Mouse (Mus musculus) left cerebral cortex, adult 9 months (tissue): Measurements from ENCODE around the gene Olfr544.
A peak's percentile ranks its signal among the peaks of the same experiment; 100 is the strongest.
"Not testable (repeated sequence)": the region's sequence is repeated elsewhere in the genome, so short reads cannot be mapped to it uniquely, and the experiment has no call there.

Experiments used
- DNase-seq, 2 experiments: peaks; one replicate each; pipeline ENCODE4 v3.0.0; 2022; ENCODE audit warnings: low spot score in 2 of 2

Gene Olfr544

DNA sequence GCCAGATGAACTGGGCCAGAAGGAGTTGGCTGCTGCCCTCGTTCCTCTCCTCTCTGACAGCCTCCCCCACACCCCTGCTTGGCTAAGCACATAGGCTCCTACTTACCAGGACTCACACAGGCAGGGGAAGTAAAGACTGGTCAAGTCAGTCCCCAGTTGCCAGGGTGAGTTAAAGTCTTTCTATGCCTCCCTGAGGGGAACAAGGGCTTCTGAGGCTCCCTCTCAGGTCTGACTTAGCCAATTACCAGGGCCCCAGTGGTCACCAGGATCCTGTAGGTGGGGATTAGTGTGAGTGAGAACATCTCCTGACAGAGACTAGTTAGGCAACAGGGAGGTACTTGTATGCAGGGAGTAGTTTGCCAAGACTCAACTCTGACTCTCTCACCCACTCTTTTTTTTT is at the start of gene Olfr544:
Gene Olfr544, minus strand, starts transcription at position 153 of the 400 bp plus-strand sequence.
- no peak for DNase-seq

DNA sequence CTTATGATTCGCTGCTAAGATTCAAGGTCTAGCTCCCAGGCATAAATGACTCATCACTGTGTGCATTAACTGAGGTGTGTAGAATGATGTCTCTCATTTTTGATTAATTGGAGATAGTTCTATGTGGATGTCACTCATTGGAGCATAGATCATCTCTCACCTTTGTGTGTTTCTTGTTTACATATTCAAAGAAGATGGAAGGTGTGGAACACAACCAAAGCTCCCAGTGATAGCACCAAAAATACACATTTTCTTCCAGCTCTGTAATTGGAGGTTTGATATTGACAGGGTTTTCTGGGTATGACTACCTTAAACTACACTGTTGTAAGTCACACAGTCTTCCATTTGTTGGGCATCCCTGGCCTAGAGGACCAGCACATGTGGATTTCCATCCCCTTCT is 46.3 kb upstream of the Olfr544 start, which contains the start of gene Olfr547:
Gene Olfr547, plus strand, starts transcription at position 301 of the 400 bp plus-strand sequence.
- DNase-seq = no peak

DNA sequence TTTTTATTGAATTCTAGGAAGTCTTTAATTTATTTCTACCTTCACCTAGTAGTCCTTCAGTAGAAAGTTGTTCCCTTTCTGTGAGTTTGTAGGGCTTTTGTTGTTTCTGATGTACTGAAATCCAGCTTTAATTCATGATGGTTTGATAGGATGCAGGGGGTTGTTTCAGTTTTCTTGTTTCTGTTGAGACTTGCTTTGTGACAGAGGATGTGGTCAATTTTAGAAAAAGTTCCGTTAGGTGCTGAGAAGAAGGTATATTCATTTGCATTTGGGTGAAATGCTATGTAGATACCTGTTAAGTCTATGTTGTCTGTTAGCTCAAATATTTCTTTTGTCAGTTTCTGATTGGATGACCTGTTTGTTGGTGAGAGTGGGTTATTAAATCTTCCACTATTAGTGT is 40.9 kb upstream of the Olfr544 start:
- no peak for DNase-seq

DNA sequence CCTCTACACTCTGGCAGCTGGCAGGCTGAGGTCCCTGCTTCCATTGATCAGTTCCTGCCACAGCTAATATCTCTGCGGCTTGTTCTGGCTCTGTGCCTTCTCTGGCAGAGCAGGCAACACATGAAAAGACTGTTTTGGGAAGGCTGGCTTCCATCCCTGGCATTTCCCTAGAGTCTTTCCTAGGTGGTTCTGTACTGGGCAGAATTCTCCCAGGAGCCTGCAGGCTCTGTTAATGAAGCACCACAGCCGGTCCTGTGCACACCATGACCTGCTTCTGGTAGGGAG is 28.9 kb upstream of the Olfr544 start:
- DNase-seq = no peak

DNA sequence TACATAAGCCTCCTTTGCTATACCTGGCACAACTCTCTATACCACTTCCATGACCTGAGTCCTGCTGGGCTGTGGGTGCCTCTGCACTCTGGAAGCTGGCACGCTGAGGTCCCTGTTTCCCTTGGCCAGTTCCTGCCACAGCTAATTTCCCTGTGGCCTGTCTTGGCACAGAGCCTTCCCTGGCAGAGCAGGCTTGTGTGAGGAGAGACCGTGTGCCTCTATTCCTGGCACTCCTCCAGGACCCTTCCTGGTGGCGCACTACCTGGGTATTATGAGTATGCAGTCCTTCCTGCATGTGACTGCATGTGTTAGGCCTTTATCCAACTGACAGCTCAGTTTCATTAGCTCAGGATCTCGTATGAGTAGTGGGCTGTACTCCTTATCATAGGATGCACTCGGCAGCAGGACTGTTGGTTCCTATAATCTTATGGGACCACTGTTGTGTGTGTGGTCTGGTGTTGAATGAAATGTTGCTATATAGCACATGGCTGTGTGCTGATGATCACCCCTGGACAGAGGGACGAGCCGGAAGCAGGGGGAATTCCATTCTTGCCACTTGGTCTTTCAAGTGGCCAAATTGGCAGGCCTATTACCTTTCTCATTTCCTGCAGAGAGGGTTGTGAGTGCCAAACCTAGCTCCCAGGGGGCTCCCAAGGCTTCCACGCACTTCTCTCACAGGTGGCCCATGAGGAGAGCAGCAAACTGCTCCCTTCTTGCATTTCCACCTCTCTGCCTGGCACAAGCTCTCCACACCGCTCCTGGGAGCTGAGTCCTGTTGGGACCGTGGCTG is 28.3 kb upstream of the Olfr544 start:
- DNase-seq = no peak

DNA sequence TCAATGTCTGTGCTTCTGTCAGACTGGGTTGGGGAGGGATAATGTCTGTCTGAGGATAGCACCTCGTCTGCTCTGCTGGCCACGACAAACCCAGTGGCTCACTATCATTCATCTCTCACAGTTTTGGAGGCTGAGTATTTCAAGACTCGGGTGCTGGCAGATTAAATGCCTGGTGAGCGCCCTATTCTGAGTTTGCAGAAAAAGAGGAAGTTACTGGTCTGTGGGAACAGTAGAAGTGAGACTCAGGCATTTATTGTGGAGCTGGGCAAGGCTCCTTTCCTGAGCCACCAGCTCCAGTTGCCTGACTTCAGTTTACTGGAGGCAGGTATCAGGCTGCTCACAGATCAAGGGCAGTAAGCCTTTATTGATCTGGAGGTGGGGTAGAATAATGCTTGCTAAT is 26.0 kb upstream of the Olfr544 start:
- no peak for DNase-seq

DNA sequence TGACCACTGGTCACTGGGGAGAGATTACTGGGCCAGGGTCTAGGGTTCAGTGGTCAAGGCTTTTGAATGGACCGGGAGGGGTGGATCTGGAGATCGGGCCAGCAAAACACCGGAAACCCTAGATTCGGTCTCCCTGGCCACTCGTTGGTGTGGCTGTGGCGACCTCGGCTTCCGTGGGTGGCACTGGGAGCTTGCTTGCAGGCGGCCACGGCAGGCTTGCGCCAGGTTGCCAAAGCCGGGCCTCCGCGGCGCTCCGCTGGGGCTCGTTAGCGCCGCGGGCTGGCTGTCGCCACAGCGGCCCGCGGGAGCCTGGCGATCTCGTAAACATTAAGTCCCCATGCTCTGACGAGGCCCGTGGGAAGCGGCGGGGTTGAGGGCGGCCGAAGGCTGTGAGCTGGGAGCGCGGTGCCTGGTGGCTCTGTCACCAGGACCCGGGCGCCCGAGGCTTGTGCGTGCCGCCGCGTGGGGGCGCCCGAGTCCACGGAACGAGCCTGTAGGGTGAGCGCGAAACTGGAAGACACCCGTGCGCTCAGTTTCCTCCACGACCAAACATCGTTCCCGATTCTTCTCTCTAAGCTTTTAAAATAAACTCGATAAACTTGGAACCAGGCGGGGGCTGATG is 24.8 kb upstream of the Olfr544 start:
- DNase-seq = peak; percentile 16 to 82

DNA sequence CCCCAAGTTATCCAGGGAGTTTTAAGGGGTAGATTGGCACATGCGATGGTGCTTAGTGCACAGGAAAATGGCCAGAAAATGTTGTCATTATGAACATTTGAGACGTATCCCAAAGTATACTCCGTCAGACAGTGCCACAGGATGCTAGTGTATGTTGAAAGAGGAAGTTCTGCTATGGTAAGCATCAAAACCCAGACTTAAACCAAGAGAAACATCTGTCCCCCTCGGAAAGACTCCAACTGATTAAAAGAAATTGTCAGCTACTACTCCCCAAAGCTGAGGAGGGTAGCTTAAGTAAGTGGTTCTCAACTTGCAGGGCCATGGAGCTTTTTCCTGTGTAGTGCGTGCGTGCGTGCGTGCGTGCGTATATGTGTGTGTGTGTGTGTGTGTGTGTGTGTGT is 23.8 kb upstream of the Olfr544 start:
- DNase-seq = no peak

DNA sequence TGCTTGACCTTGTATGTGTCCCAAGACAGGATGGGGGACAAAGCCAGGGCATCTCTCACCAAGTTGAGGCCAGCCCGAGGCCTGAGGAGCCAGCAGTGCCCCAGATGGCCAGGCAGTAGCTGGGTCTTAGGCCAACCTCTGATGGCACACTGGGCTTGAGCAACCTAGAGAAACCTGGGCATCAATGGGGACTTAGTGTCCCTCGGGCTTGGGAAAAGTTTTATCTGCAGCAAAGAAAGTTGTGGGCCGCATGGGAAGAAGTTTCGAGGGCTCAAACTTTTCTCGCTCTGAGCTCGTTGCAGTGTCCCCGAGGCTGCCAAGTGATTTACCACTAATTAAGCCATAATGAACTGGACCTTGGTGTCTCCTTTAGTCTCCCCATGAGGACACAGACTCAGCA is 21.6 kb upstream of the Olfr544 start:
- DNase-seq = no peak

DNA sequence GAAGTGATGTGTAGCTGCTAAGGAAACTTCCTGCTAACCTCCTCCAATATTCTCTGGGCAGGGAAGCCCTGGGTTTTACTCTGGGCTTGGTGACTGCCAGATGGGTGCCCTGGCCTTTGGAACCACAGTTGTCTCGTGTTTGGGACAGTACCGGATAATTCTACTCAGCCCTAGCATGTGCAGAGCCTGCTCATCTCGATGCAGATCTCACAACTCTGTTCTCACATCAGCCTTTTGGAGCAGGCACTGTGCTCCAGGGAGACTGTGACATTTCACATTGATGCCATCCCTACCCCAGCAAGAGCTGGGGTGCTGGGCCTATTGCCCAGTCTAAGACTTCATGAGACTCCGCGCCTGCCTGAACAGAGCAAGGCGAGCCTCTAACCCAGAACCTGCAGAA is 20.6 kb upstream of the Olfr544 start:
- no peak for DNase-seq

DNA sequence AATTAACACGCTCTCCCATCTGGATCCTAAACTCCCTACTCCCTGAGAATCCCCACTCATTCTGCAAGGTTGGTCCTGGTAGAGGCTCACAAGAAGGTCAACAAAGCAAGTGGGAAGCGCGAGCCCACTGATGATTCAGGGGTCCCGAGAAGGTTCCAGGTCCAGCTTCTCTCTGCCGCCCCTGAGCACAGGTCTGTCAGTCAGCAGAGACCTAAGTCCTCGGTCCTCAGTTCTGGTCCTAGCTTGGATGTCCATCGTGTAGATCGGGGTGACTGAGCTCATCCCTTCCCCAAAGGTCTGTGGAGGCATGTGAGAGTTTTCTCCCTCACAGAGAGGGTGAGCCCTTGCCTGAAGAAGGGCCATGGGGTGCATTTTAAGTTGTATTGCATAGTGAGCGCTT is 20.0 kb upstream of the Olfr544 start:
- no peak for DNase-seq

DNA sequence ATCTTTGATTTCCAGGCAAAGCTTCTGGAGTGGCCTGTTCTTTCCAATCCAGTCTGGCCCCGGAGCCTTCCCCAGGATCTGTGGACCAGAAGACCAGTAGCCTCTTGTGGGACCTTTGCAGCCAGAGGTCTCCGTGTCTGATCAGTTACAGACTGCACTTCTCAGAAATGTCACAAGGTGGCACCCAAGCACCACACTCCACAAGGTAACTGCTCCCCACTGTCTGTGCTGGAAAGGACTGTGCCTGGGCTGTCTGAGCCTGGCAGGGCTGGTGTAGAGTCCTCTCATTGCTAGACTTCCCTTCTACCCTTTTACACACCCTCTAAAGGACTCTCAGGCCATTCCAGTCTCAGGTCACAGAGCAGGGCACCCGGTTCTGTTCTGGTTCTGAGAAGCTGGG is 18.7 kb upstream of the Olfr544 start:
- peak; percentile 18 to 80 for DNase-seq

DNA sequence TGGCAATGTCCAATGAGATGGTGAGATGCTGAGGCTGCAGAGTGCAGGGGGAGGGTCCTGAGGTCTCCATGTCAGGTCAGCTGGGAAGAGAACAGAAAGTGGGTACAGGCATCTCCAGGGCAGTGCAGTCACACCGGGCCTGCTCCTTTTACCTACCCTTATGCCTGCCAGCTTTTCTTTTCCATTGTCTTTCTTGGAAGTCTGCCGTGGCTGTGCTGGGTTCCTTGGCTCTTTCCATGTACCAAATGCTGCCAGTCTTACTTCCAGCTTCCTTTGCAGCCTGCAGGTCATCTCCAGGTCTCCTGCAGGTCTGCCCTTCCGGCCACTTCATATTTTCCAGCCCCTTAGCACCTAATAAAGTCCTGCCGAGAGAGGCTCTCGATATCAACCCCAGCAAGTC is 13.9 kb upstream of the Olfr544 start:
- DNase-seq = no peak

DNA sequence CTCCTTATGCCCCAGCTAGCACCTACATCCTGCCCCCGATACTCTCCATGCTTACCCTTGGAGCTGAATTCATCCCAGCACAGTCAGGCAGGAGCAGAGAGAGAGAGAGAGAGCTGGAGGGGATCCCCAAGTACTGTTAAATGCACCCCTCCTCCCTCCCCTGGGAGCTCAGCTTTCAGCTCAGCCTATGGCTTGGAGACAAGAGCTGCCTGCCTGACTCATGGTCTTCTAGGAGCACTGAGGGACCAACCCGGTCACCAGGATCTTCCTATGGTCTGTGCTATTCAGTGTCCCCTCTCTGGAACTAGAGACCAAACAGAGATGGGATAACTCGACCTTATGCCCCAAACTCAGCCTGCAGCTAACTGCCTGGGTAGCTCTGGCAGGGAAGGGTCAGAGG is 11.4 kb upstream of the Olfr544 start, which contains the start of gene Olfr545:
Gene Olfr545, minus strand, starts transcription at position 101 of the 400 bp plus-strand sequence.
- no peak for DNase-seq

DNA sequence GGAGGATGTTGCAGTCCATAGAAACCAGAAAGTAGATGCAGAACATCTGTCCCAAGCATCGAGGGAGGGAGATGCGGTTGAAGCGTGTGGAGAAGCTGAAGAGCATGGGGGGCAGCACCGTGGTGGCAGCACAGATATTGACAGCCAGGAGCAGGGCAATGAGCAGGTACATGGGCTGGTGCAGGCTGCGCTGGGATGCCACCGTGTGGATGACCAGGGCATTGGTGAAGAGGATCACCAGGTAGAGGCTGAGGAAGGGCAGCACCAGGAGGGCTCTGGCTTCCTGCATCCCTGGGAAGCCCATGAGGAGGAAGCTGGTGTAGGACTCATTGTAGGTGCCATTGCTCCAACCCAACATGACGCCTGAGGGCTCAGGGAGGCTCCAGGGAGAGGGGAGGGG is 6.3 kb upstream of the Olfr544 start:
- not testable (repeated sequence) for DNase-seq

DNA sequence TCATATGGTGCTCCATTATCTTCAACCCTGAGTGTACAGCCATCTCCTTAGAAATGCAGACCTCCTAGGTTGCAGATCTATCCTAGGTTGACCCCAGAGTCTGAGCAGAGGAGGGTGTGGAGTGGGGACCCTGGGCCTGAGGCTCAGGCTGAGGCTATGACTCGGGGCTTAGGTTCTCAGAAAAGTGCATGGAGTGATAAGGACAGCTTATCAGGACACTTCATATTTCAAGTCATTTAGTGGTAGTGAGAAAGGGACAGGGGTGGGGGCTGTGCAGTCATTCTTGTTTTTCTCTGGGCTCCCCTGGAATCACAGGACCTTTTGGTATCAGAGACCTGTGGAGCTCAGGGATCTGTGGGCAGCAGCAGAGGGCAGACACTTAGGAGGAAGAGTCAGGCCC is 2.0 kb downstream of the Olfr544 start:
- DNase-seq = no peak

DNA sequence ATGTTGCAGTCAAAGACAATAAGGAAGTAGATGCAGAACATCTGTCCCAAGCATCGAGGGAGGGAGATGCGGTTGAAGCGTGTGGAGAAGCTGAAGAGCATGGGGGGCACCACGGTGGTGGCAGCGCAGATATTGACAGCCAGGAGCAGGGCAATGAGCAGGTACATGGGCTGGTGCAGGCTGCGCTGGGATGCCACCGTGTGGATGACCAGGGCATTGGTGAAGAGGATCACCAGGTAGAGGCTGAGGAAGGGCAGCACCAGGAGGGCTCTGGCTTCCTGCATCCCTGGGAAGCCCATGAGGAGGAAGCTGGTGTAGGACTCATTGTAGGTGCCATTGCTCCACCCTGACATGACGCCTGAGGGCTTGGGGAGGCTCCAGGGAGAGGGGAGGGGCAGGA is 3.3 kb downstream of the Olfr544 start:
- not testable (repeated sequence) for DNase-seq

DNA sequence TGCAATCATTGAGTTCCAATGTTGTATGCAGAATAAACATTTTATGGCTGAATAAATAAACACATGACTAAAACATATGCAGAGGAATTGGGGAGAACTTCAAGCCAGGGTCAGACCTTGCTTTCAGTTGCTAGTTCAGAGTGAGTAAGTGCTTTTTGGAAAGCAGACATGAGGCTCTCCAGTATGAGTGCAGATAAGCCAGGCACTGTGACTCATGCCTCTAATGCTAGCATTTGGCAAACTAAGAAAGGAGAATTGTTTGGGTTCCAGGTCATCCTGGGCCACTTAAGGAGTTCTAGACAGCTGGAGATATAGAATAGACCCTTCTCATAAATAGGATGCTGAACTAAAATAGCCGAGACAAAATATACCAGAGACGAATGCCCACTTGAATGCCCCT is 4.4 kb downstream of the Olfr544 start:
- no peak for DNase-seq

DNA sequence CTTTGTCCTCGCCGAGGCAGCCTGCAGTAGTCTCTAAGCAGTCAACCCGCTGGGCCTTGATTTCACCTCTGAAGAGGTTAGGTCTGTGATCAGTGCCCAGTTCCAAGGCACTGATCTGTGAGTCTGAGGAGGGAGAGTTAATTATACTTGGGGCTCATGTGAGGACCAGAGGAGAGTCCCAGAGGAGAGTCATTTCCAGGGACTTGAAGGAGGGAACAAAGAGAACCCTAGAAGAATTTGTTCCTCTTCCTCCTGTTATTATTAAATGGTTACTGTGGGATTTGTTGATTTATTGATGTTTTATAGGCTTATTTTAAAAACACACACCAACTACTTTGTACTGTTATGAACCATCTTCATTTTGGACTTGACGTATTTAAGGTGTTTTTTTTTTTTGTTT is 6.5 kb downstream of the Olfr544 start, which contains the start of gene Olfr543:
Gene Olfr543, minus strand, starts transcription at position 101 of the 400 bp plus-strand sequence.
- no peak for DNase-seq

DNA sequence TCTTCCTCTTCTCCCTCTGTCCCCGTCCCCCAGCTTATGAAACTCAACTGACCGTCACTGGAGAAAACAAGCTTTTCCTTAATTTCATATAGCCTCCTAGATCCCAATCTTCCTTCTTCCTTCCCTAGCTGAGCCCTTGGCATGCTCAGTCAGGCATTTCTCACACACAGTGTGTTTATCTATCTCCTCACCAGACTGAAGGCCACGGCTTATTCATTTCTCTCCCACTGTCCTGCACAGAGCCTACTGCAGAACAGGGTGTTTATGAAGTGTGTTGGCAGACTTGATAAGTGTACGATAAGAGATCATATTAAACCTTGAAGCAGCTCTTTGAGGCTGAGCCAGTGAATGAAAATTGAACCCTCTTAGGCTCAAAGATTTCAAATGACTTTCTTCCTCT is 7.3 kb downstream of the Olfr544 start:
- no peak for DNase-seq

DNA sequence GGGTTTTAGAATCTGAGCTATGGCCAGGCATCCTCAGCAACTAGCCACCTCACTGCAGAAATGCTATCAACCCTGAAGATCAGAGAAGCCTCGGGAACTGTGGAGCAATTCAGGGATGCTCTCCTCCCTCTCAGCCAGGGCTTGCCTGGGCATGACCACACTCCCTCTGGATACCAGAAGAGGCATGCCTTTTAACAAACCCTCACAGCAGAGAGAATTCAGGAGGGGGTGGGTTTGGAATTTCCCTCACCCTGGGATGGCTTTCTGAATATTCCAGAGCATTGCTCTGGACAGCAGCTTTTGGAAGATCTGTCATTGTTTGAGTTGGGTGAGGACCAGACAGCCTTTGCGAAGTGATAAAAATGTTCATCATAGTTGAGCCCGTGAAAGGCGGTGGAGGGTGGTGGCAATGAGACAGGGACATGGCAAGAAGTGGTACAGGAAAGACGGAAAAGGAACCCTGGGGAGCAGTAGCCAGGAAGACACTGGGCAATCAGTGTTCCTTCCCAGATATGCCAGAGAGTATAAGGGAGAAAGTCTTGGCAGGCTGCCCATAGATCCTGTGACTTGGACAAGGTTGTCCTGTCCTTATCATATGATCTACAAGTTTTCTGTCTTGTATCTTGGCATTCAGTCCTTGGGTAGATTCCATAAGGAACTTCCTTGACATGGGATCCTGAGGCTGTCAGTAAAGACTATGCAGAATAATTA is 8.6 kb downstream of the Olfr544 start:
- no peak for DNase-seq

DNA sequence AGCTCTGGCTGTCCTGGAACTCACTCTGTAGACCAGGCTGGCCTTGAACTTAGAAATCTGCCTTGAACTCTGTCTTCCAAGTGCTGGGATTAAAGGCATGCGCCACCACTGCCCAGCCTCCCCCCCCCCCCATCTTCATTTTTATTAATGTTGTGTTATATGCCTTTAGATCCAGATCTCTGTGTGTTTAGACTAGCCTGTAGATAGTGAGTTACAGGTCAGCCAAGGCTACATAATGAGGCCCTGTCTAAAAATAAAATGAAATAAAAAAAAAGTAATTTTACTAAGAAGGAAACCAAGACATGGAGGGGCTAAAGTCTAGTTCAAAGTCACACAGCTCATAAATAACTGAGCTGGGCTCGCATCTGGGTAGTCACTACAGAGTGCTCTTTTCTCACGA is 9.2 kb downstream of the Olfr544 start:
- no peak for DNase-seq

DNA sequence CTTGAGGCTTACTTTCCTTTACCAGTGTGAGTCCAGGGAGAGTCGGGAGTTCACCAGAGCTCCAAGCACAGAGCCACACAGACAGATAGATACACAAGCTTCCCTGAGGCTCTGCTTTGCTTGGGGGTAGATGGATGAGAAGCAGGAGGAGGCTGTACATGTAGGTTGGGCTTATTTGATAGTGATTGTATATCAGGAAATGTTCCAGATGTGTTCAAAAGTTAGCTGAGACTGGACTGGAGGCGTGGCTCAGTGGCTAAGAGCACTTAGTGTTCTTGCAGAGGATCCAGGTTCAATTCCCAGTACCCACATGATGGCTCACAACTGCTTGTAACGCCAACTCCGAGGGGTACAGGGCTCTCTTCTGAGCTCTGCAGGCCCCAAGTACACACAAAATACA is 9.7 kb downstream of the Olfr544 start:
- no peak for DNase-seq
